Mouse (Mus musculus) layer of hippocampus, adult 9-10 months (tissue): ENCODE data around the gene Sec14l2.
A peak's percentile ranks its signal among the peaks of the same experiment; 100 is the strongest.

Experiments
- DNase-seq: peaks from one replicate; pipeline ENCODE4 v3.0.0; 2022; ENCODE audit warnings: low spot score

Gene Sec14l2

GRCm38 (mm10) chr11:4053586-4053985 lies 69.6 kb downstream of the Sec14l2 start:
- DNase-seq, result peak; percentile 64

- DNase-seq, result no peak
Observed at GRCm38 (mm10) chr11:4048438-4048837, 74.8 kb downstream of the Sec14l2 start.

- no peak for DNase-seq
Observed at GRCm38 (mm10) chr11:4047766-4048165, 75.4 kb downstream of the Sec14l2 start.
